Mouse (Mus musculus): ENCODE results near the gene Parp3. TPM values are rescaled to one million over a fixed set of nuclear protein-coding genes. Genes with fewer than 3 reads are reported as not detected.
A peak's percentile ranks its signal among the peaks of the same experiment; 100 is the strongest.

Gene Parp3
- polyA plus RNA-seq, 1 experiment, result 5.1 TPM

DNA sequence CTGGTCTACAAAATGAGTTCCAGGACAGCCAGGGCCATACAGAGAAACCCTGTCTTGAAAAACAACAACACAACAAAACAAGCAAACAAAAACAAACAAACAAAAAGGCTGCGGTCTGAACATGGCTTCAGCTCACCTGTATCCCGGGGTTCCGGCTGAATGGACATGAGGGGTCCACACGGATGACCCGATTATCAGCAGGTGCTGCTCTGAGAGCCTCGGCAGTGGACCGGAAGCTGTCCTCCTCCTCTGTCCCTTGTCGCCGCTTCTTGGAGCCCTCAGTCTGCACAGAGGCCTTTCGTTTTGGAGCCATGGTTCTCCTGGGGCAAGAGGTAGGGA is 1.1 kb downstream of the Parp3 start, which contains the start of gene Rrp9:
Rrp9 (plus strand) TSS at position 301 of the 339 bp plus-strand sequence.
- DNase-seq (ENCODE audit: extremely low spot score in 1 of 2, low spot score in 1 of 2), result no peak

DNA sequence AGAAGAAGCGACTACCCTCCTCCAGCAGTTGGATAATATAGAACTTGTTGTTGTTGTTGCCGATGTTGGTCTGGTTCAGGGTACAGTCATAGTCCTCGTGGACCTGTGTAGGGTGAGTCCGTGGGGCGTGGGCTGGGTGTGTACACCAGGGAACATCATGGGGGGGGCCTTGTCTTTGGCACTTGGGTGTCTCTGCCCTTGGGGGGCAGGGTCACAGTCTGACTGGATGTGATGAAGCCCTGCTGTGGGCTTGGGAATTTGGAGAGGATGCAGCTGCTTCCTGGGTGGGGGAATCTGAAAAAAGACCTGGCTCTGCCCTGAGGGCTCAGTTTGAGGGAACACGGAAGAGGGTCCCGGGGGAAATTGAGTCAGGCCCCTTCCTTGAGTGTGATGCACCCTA is 1.7 kb downstream of the Parp3 start:
- peak in 1 of 2 experiments; percentile 2 for DNase-seq (ENCODE audit: extremely low spot score in 1 of 2, low spot score in 1 of 2)

DNA sequence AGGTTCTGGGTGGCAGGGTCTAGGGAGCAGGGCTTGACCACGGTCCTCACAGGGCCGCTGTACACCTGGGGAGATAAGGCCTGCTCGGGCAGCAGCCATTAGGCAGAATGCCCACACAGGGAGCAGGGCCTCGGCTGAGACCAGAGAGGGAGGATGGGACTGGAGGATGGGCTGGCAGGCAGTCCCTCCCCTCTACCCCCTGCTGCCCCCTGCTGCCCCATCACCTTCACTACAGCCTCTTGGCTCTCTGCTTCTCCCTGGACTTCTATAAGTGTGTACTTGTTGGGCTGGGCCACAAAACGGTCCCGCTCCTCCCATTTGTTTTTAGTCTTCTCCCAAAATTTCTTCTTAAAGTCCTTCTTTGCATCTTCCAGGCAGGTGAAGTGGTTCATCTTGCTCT is 2.3 kb downstream of the Parp3 start:
- peak; percentile 18 to 65 for DNase-seq (ENCODE audit: extremely low spot score in 1 of 2, low spot score in 1 of 2)

DNA sequence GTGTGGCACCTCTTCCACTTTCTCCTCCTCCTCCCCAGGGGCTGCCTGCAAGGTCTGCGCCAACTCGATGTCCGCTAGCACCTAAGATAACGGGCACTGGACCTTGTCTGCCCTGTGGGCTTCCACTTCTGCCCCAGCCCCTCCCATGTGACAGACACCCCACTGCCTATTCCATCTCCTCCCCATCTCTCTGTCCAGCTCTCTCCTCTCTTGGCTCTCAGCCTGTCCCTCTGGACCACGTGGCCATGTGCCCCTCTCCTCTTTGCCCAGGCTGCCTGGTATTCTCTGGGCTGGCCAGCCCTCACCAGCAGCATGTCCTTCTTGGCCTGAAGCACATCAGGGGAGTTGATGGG is 3.0 kb downstream of the Parp3 start:
- peak in 1 of 2 experiments; percentile 2 for DNase-seq (ENCODE audit: extremely low spot score in 1 of 2, low spot score in 1 of 2)

DNA sequence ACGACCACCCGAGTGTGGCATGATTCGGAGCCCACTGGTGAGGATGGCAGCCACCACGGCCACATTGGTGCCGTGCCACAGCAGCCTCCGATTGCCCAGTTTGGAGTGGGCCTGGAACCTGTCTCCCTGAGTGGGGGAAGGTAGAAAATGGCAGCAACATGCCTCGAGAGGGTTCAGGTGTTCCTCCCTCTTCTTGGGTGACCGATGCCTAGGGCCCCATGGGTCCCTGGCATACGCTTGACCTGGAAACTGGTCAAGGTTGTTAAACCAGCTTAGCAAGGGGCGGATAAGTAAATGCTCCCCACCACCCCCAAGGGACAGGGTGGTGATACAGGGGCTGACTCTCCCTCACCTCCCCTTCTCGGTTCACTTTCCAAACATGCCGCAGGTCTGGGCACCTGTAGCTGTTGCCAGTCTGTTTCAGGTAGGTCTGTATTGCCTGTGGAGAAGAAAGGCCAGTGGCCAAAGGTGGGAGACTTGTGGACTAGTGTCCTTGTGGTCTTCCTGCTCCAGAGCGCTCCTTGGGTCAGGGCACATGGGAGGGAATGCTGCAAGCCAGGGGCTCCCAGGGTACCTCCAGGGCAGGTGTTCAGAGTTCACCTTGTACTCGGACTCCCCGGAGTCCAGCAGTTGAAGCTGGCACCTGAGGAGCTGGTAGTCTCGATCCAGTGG is 3.5 kb downstream of the Parp3 start:
- DNase-seq (ENCODE audit: extremely low spot score in 1 of 2, low spot score in 1 of 2), result peak in 1 of 2 experiments; percentile 2

DNA sequence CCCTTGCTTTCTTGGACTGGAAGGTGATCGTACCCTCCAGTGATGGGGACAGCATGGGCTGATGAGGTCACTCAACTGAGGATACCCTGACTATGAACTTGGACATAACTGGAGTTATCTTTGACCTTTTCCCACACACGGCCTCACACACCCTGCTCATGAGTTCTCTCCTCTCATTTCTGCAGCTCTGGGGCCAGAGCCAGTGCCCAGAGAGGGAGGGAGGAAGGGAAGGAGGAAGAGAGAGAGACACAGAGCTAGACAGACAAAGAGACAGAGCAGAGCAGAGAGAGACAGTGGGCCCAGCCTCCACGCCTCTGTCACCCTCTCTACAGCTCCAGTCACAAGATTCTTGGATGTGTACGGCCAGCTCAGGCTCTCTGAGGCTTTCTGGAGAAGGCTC is 4.4 kb downstream of the Parp3 start:
- no peak for DNase-seq (ENCODE audit: extremely low spot score in 1 of 2, low spot score in 1 of 2)

DNA sequence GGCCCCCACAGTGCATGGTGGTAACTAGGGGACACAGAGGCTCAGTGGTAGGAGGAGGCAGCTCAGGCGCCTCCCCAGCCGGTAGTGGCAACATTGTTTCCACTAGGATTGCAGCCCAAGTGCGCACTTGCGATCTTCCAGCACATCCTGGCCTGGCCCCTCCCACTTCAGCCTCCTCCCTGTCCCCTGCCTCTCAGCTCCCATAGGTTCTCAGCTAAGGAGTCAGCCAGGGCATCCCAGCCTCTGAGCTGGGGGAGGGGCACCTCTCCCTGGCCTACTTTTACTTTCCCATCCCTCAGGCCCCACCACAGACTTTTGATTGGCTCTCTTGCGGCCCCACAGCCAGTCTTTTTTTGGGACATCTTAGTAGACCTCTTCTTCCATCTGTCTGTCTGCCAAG is 4.9 kb downstream of the Parp3 start:
- peak in 1 of 2 experiments; percentile 50 for DNase-seq (ENCODE audit: extremely low spot score in 1 of 2, low spot score in 1 of 2)

DNA sequence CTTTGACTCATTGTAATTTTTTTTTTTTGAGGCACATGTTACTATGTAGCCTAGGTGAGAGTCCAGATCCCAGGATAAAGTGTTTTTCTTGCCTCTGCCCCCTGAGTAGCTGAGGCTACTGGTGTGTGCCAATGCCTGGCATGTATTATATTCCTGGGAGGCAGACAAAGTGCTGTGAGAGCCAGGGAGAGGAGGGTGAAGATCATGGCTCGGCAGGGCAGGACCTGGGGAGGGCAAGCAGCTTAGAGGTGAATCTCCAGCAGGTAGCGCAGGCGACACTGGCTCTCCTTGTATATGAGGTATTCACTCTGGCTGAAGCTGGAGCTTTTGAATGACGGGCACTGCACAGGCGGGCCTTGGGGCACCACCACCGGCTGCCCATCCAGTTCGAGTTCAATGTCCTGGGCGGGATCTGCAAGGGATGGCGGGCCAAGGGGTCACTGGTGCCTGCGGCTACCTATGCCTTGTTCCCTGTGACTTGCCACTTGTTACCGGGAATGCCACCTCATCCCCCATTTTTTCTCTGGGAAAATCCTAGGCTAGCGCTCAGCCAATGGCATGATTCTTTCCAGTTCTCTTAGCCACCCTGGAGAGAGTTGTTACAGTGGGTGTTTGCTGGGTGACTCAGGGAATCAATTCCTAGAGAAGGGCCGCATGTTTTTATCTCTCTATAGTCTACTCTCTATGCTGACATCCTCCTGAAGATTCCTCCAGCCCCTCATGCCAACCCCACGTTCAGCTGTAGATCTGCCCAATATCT is 5.6 kb downstream of the Parp3 start:
- DNase-seq (ENCODE audit: extremely low spot score in 1 of 2, low spot score in 1 of 2), result peak in 1 of 2 experiments; percentile 57

DNA sequence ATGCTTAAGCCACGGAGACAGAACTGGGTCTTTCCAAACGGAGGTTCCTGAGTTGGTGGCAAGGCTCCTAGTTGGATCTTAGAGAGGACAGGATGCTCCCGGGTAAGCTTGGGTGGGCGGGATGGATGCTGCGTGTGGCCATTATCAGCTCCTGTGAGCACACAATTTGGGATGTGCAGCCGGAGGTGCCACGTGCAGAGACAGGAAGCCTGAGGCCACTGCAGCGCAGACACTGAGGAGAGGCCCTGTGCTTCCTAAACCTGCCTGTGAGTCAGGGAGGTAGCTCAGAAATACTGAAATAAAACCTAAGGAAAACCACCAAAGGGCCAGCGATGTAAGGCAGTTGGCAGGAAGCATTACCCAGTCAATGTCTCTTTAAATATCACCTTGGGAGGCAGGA is 7.0 kb downstream of the Parp3 start:
- no peak for DNase-seq (ENCODE audit: extremely low spot score in 1 of 2, low spot score in 1 of 2)

DNA sequence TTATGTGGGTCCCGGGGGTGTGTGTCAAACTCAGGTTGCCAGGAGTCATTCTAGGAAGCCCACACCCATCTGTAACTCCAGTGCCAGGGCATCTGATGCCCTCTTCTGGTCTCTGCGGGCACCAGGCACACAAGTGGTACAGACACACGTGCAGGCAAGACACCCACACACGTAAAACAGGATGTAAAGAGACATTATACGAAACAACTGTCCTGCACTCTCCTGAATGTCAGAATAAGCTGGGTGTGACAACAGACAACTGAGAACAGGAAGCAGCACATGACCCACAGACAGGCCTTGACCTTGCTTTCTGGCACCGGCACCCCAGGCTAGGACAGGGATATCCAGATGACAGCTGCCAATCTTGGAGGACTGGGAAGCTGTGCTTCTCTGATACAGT is 7.4 kb downstream of the Parp3 start:
- DNase-seq (ENCODE audit: extremely low spot score in 1 of 2, low spot score in 1 of 2), result no peak

DNA sequence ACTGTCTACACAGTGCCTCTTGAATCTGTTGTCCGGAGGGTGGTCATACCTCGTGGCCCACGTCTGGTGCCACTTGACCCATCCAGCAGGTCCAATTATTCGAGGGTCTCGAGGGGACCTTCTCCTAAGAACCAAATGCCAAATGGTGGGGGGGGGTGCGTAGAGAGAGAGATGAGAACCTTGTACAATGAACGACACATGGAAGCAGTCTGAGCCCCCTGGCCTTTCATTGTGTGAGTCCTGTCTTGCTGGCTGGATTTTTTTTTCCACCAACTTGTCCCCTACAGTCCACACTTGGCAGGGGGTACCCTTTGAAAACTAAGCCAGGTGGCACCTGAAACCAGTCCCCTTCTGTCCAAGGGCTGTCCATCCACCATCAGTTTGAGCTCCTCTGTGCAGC is 9.0 kb downstream of the Parp3 start:
- DNase-seq (ENCODE audit: extremely low spot score in 1 of 2, low spot score in 1 of 2), result no peak

DNA sequence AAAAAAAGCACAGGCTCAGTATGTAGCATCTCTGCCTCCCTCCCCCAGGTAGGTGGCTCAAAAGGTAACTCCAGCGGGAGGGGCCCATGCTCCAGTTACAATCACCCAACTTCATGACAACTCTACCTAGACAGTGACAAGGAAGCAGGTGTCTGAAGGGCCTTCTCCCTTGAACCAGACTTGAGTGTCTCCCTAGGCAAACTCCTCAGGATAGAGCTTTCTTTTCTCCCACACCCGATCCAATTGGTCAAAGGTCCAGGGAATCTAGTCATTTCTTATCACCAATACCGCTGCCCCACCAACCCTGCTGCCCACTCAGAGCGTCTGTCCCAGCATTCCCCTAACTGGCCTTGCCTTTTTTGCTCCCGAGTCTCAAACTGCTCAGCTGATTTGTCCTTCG is 10.0 kb downstream of the Parp3 start:
- DNase-seq (ENCODE audit: extremely low spot score in 1 of 2, low spot score in 1 of 2), result no peak

DNA sequence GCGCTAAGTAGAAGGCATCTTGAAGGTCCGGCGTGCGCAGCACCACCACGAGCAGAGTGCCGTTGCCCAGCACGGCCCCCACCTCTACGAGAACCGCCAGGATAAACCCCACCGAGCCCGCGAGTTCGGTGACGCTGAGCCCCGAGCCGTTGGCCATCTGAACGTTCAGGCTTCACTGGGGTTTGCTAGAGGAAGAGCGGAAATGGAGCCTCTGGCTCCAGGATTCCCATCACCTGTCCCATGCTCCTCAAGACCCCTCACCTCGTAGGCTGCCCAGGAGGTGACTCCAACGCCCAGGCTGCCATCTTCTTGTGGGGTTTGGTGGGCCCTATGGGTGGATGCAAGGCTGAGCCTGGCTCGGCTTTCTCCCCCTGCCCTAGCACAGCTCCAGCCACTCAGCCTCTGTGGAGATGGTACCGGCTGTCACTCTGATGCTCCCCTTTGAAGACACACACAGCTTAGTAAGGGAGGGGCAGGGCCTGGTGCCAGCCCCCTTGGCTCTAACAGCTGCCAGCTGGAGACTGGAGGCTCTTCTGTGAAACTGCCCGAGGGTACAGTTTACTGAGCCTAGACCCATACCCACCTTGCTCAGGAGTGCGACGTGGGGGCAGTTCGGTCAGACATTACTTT is 11.1 kb downstream of the Parp3 start, which contains the start of gene Gpr62:
Gpr62 (minus strand) TSS at position 368 of the 630 bp plus-strand sequence.
- peak in 1 of 2 experiments; percentile 73 for DNase-seq (ENCODE audit: extremely low spot score in 1 of 2, low spot score in 1 of 2)

DNA sequence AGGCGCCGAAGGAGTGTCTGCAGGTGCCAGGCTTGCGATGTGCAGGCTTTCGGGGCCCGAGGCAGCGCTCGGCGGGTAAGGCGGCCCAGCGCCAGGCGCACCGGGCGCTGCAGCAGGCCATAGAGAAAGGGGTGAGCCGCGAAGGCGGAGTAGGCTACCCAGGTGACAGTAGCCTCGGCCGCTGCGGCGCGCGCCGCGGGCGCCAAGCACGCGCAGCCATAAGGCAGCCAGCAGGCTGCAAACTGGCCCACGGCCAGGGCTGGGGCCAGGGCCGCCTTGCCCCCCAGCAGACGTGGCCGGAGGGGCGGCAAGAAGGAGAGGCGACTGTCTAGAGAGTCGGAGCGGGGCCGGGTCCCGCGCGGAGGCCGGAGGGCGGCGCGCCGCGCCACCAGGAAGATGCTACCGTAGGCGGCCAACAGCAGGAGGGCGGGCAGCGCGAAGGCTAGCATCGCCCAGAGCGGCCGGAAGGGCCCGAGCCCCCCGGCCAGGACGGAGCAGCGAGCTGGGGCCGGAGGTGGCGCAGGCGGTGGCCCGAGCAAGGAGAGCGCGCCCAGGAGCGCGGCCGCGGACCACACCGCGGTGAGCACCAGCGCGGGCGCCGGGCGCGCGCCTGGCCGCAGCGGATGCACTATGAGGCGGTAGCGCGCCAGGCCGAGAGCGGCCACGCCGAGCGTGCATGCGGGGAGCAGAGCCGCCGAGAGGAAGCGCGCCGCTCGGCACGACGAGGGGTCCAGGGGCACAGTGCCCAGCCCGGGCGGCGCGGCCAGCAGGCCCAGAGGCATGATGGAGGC is 11.8 kb downstream of the Parp3 start:
- DNase-seq (ENCODE audit: extremely low spot score in 1 of 2, low spot score in 1 of 2), result peak in 1 of 2 experiments; percentile 66

DNA sequence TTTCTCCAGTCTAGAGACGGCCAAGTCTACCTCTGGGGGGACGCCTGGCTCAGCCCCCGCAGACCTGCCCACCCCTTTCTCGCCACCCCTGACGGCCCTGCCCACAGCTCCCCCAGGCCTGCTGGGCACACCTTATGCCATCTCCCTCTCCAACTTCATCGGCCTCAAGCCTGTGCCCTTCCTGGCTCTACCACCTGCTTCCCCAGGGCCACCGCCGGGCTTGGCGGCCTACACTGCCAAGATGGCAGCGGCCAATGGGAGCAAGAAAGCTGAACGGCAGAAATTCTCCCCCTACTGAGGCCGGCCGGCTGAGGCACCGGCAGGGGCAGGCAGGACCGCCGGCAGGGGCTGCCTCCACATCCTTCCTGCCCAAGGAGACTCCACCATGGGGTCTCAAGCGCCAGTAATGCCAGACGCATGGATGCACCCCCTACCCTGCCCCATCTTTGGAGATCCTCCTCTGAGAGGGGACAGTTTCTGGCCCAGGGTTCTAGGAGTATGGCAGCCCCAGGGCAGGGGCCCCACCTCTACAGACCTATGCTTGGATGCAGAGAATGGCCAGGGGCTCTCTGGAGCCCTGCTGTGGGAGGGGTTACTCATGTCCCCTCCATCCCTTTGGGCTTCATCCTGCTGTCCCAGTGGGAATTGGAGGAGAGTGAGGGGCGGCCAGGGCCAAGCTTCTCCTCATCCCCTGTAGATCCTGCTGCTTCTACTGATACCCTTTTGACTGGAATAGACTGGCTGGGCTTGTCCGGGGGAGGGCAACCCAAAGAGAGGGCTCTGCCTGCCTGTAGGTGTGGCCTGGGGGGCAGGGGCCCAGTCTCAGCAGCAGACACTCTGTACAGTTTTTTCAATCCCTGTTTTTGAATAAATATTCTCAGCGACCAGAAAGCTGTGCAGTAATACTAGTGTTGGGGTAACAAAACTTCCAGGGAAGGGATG is 13.4 kb downstream of the Parp3 start:
- DNase-seq (ENCODE audit: extremely low spot score in 1 of 2, low spot score in 1 of 2), result no peak

DNA sequence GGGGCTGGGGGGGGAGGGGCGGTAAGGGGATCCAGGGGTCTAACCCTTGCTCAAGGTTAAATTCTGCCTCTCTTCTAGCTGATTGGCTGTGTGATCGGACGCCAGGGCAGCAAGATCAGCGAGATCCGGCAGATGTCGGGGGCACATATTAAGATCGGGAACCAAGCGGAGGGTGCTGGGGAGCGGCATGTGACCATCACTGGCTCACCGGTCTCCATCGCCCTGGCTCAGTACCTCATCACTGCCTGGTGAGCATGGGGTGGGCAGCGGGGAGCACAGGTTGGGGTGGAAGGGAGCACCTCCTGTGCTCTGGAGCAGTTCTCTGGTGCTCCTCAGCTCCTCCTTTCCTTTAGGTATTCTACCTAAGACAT is 14.3 kb downstream of the Parp3 start:
- DNase-seq (ENCODE audit: extremely low spot score in 1 of 2, low spot score in 1 of 2), result no peak

DNA sequence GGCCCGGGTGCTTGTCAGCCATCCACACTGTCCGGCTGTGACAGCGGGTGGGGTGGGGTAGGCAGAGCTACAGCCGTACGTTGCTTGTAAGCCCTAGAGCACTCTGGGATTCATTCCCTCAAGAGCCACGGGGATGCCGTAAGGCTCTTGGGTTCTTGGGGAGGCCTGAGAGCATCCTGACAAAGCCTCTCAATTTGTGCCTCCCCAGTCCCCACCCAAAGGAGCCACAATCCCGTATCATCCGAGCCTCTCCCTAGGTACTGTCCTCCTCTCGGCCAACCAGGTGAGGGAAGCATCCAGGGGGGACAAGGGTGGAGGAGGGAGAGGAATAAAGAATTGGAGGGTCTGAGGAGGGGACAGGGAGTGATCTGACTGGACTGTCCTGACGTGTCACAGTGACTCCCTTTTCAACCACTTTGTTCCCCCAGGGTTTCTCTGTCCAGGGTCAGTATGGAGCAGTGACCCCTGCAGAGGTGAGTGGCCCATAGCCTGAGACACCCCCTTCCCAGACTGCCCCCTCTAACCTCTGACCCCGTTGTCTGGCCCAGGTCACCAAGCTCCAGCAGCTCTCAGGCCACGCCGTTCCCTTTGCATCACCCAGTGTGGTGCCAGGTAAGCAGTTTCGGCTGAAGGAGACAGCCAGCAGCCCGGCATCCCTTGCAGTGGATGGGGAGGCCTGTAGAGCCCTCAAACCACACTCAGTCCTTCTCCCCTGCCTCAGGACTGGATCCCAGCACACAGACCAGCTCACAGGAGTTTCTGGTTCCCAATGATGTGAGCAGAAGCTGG is 14.9 kb downstream of the Parp3 start:
- DNase-seq (ENCODE audit: extremely low spot score in 1 of 2, low spot score in 1 of 2), result no peak

DNA sequence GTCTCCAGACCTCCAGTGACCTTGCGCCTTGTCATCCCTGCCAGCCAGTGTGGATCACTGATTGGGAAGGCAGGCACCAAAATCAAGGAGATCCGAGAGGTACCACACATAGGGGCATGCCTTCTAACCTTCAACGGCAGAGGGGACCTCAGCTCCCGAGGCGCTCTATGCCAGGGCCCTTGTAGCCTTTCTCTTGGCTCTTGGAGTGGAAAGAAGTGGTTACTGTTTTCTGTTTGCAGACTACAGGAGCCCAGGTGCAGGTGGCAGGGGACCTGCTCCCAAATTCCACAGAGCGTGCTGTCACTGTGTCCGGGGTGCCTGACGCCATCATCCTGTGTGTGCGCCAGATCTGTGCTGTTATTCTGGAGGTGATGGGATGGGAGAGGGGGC is 15.7 kb downstream of the Parp3 start:
- no peak for DNase-seq (ENCODE audit: extremely low spot score in 1 of 2, low spot score in 1 of 2)

DNA sequence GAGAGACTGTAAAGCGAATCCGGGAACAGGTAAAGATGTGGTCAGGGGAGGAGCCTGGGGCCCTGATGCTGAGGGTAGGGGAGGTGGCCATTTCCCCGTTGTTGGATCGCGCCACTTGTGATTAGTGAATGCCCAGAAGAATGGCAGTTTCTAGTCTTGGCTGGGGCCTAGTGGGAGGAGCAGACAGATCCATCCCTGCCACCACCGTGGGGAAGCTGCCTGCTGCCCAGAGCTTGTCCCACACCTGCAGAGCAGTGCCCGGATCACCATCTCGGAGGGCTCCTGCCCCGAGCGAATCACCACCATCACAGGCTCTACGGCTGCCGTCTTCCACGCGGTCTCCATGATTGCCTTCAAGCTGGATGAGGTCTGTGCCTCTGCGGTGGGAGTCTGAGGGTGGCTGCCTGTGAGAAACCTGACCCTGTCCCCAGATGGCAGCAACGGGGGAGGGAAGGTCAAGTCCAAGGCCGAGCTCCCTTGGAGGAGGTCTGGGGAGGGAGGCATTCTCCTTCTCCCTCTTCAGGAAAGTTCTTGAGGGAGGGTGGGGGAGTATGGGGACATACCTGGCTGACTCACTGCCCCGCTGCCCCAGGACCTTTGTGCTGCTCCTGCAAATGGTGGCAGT is 16.2 kb downstream of the Parp3 start:
- DNase-seq (ENCODE audit: extremely low spot score in 1 of 2, low spot score in 1 of 2), result no peak
